Mouse (Mus musculus) gastrocnemius, adult 2 months (tissue): ENCODE measurements around the gene Tmem131l. TPM values are rescaled to one million over a fixed set of nuclear protein-coding genes. Genes with fewer than 3 reads are reported as not detected.

Experiments
- DNase-seq: peaks from one replicate; pipeline ENCODE4 v3.0.0; 2022
- H3K27ac ChIP-seq: fragments of 200-600 bp; 2 replicates; pipeline ENCODE4 v1.8.1; 2022; ENCODE audit warnings: mild to moderate bottlenecking
- H3K4me3 ChIP-seq: fragments of 200-600 bp; 2 replicates; pipeline ENCODE4 v1.8.1; 2022; ENCODE audit warnings: mild to moderate bottlenecking, moderate library complexity
- CTCF ChIP-seq: fragments of 200-600 bp; IDR thresholded peaks from 2 replicates; pipeline ENCODE4 v1.8.1; 2022; ENCODE audit warnings: antibody characterized with exemption, mild to moderate bottlenecking, moderate library complexity
- intact Hi-C: fragments of 180-260 bp; cut with DNase I; formaldehyde crosslinking; loops from one replicate; pipeline ENCODE4 v1.15.1; 2025
- total RNA-seq, 2 experiments: library from RNA; stranded (reverse); gene quantifications; 2 replicates each; pipeline ENCODE4 v1.2.3; 2021

Gene Tmem131l
- total RNA-seq, 2 experiments from 2014 or later, result 12.0 to 17.4 TPM

DNA sequence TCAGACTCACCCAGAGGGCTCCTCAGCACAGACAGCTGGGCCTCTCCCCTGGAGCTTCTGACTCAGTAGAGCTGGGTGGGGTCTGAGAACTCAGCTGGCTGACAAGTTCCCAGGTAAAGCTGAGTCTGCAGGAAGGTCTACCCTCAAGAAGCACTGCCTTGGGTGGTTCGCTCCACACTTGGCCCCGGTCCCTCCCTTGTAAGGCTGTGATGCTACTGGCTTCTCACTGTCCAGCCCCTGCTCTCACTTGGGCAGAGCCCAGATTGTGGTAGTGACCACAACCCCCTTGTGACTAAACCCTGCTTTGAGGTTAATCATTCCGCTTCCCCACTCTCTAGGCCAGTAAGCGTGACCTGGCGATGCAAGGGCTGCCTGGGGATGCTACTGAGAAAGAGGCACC is 17.3 kb downstream of the Tmem131l start:
- no peak for TF ChIP-seq CTCF
- peak; percentile 32 for DNase-seq
- intact Hi-C loops, result no loop called here

DNA sequence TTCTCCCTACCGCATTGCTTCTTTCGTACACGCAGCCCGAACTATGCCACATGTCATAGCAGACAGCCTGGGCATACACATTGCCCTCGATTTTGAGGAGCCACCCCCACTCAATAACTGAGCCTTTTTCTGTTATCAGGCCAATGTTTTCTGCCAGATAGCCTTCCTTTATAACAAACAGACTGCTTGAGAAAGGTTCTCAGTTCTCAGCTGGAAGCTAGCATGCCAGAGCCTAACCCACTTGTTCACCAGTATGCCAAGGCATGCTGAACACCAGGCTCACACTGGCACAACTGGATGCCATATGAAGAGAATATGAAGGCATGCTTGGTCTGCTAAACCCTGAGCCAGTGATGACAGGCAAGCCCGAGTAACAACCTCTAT is 17.8 kb downstream of the Tmem131l start:
- H3K27ac ChIP-seq, result no peak overlapping the region
- no peak for DNase-seq
- intact Hi-C loops, result no loop called here
- no peak for TF ChIP-seq CTCF
- no peak overlapping the region for H3K4me3 ChIP-seq

More for the DNA sequence above, 17.3 kb downstream of the Tmem131l start:
- Histone ChIP-seq H3K27ac (no peak overlapping the region), H3K4me3 (no peak overlapping the region)

DNA sequence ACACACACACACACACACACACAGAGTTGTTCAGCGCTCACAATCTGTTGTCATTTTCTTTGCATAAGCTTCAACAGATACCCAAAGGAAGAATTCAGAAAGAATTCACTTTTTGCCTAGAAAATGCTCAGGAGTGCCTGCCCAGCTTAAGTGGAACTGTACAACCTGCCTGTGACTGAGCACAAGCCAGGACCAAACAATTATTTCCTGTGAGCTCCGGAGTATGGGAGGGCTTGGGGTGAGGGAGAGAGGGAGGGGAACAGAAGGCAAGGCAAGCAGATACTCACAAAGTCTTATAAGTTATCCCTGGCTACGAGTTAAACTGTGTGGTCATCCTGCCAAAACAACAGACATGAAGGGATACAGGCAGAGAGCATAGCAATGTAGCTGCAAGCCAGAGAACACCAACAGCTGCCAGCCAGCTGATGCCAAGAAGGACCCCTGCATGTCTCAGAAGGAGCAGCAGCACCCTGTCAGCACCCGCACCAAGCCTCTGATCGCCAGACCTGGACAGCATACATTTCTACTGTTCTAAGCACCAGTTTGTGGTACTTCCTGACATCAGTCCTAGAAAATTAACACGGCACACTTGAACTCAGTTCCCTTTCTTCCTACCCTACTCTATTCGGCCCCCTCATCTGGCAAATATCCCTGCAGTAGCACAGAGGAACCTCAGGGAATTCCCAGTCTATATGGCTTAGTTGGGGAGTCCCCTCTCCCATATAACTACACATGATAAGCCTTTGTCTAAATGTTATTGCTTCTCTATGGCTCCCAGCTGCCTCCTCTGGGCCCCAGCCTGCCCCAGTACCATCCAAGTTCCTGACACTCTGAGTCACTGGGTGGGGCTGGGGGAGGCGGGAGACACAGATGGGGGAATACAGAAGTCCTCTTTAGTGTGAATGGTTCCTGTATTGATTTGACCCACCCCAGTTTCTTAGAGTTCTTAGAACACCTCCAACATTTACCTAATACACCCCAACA is 18.5 kb downstream of the Tmem131l start:
- TF ChIP-seq CTCF, result no peak
- Histone ChIP-seq H3K27ac (no peak overlapping the region), H3K4me3 (no peak overlapping the region)
- DNase-seq, result peak; percentile 30
- intact Hi-C loops, result no loop called here

DNA sequence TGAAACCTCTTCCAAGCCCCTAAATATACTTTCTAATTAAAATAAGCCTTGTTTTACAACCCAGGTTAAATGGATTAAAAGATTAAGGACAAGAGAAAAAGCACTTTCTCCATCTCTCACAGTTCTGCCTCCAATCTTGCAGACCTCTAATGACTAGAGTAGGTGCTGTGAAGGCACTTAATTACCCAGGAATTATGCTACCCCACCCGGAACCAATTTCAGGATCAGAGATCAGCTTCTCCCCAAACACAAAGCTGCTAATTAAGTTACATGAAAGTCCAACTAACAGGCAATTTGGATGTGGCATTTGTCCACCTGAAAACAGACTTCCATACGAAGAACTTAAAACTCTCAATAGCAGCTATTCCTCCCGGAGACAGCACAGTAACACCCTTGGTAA is 19.4 kb downstream of the Tmem131l start:
- no peak for DNase-seq
- no peak for TF ChIP-seq CTCF
- intact Hi-C loops, result no loop called here
- H3K4me3 ChIP-seq, result no peak overlapping the region
- no peak overlapping the region for H3K27ac ChIP-seq

DNA sequence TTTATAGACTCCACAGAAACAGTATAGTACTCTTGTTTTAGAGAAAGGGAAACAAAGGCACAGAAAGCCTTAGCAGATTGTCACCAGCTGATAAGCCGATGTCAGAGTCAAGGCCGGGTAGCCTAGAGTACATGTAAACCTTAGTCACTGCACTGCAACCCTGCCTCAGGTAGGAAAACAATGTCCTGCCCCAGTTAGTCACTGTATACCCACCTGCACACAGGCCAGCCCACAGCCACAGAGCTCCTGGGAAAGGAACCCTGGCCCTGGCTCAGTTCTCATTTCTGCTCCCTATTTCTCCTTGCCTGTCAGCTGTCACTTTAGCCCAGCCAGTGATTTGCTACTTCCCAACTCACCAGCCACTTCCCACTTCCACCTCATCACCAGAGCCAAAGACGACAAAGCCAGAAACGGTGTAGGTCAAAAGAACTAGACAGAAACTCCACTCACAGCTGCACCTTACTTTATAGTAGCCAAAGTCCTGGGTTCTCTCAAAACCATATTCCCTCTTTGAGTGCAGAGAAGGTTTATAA is 24.4 kb downstream of the Tmem131l start:
- DNase-seq, result no peak
- H3K27ac ChIP-seq, result 0 out of 2 replicates have a peak overlapping the region, but pooled peaks have one; percentile 8
- no peak for TF ChIP-seq CTCF
- H3K4me3 ChIP-seq, result no peak overlapping the region
- intact Hi-C loops, result no loop called here

DNA sequence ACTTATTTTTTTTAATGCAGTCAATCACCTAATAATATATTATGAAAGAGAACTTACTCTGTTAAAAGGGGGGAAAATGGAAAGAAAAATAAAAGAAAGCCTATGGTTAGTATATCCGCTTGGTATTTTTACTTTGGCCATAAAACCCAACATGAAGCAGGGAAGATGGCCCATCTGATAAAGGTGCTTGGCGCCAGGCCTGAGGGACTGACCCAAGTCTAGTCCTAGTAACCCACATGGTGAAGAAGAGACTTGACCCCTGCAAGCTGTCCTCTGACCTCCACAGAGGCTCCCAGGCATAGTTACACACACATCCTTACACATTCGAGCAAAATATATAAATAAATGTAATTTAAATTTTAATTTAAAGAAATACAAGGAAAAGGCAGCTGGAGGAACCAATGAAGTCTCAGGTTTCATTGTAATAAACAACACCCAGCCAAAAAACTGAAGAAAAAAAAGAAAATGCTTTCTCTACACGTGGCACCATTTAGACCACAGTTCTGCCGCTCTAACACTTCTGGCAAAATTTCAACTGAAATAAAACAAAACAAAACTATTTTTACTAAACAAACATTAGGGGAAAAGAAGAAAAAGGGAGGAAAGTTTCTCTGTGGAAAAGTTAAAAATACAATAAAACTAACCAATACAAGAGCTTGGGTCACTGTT is 28.8 kb downstream of the Tmem131l start:
- H3K4me3 ChIP-seq, result no peak overlapping the region
- intact Hi-C loops, result no loop called here
- H3K27ac ChIP-seq, result no peak overlapping the region
- TF ChIP-seq CTCF, result no peak
- DNase-seq, result no peak

DNA sequence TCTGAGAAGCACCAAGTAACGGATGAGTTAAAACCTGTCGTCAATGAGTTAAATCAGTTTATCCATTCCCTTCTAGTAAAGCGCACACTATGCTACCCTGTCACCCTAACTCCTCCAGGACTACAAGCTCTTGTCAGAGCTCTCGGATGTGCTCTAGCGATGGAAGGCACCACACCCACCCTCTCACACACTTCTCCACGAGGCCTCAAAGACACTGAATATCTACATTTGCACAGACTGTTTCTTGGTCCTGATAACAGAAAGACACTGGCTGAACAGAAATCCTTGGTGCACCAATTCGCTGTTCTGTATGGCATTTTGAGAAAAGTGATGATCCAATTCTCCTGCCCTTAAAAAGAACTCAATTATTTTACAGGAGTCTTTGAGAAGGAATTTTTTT is 34.0 kb downstream of the Tmem131l start:
- intact Hi-C loops, result no loop called here
- Histone ChIP-seq H3K4me3 (no peak overlapping the region), H3K27ac (no peak overlapping the region)
- no peak for TF ChIP-seq CTCF
- no peak for DNase-seq

DNA sequence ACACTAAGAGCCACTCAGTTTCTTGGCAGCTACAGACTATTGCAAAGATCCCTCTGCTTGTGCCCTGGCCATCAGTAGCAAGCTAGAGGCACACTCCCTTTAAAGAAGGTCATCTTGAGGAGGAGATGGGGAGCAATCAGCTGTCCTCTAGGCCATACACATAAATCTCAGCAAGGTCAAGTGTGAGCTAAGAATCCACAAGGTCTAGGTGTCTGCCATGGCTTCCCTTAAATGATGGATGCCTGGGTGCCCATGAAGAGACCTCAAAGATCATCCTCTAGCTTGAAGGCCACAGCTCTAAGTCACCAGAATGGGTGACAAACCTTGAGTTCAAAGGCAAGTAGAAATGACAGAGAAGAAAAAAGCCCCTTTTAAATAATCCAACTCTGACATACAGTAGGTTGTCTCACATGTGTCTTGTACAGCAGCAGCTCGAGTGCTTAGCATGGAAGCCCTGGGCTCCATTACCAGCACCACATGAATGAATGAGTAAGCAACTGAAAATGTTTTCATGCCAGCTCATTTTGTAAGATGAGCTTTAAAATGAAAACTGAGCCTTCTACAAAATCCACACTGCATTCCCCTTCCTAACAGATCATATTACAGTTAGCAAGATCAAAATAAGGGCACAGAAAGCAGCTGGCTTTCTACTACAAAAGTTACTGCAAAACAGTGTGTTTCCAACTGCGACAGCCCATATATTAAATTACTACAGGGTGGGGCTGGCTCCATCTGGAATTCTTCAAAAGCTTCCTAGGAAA is 35.5 kb downstream of the Tmem131l start:
- H3K27ac ChIP-seq, result no peak overlapping the region

DNA sequence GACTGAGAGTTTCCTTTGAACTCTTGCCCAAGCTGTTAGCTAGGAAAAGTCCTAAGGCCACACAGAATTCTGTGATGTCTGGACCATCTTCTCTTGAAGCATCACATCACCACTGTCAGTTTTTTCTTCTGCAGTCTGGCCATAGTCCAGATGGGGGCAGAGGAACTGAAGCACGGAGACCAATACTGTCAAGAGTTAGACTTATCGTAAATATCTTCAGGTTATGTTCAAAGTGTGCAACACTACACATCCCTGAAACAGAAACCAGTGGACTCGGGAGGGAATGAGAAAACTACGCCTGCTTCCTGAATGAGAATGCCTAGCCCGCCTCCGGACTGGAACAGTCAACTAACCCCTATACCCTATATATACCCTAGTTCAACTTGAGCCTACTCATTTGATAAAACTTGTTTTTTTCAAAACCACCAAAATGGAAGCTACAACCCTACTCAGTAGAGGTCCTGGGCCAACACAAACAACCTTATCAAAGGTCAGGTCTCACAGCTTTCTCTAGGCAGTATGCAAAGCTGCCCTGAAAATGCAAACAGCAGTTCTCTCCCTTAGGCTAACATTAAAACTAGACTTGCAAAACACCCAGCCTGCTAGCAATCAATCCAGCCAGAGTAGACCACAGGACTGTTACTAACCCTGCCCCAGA is 37.4 kb downstream of the Tmem131l start:
- H3K4me3 ChIP-seq, result no peak overlapping the region
- no peak for TF ChIP-seq CTCF
- no peak overlapping the region for H3K27ac ChIP-seq
- intact Hi-C loops, result no loop called here
- no peak for DNase-seq

More for the DNA sequence above, 35.5 kb downstream of the Tmem131l start:
- no peak for DNase-seq
- TF ChIP-seq CTCF, result no peak
- no peak overlapping the region for H3K4me3 ChIP-seq
- intact Hi-C loops, result no loop called here

DNA sequence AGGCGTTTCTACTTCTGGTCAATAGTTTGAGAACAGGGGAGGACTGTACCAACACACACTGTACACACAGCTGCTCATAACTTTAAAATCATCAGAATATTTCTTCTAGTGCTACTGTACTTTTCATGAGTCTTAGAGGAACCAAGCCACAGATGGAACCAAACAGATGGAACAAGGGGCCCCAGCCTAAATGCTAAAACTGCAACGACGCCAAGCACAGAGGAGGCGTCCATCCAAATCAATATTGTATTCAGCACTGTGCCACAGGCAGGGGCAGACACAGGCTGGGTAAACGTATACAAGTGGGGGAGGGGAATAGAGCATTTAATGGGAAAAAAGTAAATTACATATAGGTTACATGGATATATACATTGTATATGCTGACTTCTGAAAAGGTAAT is 42.4 kb downstream of the Tmem131l start:
- intact Hi-C loops, result loop anchor here (5.0 kb wide), 1 partner anchor 40 kb away; no protein-coding TSS in a partner anchor
- no peak overlapping the region for H3K4me3 ChIP-seq
- no peak for TF ChIP-seq CTCF
- no peak overlapping the region for H3K27ac ChIP-seq
- DNase-seq, result no peak

DNA sequence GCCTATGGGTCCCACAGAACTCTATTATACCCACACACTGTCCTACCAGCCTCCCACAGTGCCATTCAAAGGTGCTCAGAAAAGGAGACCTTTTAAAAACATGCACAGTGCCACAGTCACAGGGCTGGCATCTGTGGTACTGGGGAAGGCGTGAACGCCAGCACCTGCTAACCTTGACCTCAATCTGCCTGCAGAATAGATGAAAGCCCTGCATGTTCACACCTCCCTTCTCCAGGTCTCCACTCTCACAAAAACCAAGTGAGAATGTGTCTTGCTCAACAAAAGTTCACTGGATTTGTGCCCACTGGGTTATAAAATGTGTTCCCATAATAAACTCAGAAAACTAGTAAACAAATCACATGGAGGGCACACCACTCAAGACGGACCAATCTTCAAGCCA is 42.9 kb downstream of the Tmem131l start:
- no peak overlapping the region for H3K4me3 ChIP-seq
- intact Hi-C loops, result loop anchor here (5.0 kb wide), 1 partner anchor 40 kb away; no protein-coding TSS in a partner anchor
- H3K27ac ChIP-seq, result peak overlapping the region; percentile 67; the same call in 1 of the 2 replicates
- DNase-seq, result no peak
- TF ChIP-seq CTCF, result no peak

DNA sequence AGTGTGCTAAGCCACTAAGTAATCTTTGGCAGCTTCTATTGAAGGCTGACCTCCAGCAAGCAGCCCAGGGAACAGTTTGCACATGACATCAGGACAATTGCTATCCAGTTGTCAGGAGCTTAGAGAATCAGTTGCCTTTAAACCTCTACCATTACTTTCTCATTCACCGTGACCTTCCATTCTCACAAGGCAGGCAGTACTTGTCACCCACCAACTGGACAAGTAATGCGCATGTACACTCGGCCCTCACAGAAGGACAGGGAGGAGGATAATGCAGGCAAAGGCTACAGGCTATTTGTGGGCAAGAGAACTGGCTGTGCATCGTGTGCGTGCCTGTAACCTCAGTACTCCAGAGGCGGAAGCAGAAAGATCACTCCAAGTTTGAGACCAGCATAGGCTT is 43.9 kb downstream of the Tmem131l start:
- intact Hi-C loops, result loop anchor here (5.0 kb wide), 1 partner anchor 41 kb away; no protein-coding TSS in a partner anchor
- H3K4me3 ChIP-seq, result no peak overlapping the region
- DNase-seq, result no peak
- no peak for TF ChIP-seq CTCF
- peak overlapping the region; percentile 67 for H3K27ac ChIP-seq
